Mouse (Mus musculus): ENCODE measurements around the gene Nfia.

DNA sequence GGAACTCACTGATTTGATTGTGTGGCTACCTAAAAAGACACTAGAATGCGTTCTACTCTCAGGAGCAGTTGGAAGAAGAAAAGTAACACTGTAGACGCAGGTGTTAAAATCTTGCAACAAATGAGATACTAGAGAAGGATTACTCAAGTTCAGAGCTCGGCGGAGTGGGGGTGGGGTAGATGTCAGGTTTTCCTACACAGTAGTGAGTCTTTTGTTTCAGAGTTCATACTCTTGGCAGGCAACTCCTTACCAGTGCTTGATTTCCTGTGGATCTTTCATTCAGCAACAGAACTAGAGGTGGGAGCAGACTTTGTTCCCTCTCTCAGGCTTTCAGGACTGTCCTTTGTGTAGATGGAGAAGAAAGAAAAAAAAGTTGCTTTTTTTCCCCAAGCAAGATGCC lies 51.9 kb downstream of the Nfia start:
- TF ChIP-seq CTCF (conservative IDR thresholded peaks at IDR 0.05; ENCODE audit: low read length), result no peak
- TF ChIP-seq NANOG (IDR thresholded peaks at IDR 0.05; ENCODE audit: borderline replicate concordance, low read length), result no peak
- no peak for TF ChIP-seq POU5F1 (IDR thresholded peaks at IDR 0.05; ENCODE audit: borderline replicate concordance, low read length)
